Mouse (Mus musculus) T-cell, adult 66 days (primary cell): ENCODE measurements around the gene Caap1. TPM values are rescaled to one million over a fixed set of nuclear protein-coding genes. Genes with fewer than 3 reads are reported as not detected.

ENCODE experiments used
- total RNA-seq, 2 experiments: library from RNA; stranded (reverse); gene quantifications; 3 replicates in 1 of 2; 4 replicates in 1 of 2; pipeline ENCODE4 v1.2.4; 2023

The Caap1 gene
- 10 to 100 TPM; 10.6 to 13.2 TPM for total RNA-seq

GRCm38 (mm10) chr4:94556265-94557054, at the start of gene Caap1, which contains the start of gene Gm10306:
Gene Caap1 (minus strand): TSS chr4:94556796.
Gene Gm10306 (plus strand): TSS chr4:94556546.

DNA sequence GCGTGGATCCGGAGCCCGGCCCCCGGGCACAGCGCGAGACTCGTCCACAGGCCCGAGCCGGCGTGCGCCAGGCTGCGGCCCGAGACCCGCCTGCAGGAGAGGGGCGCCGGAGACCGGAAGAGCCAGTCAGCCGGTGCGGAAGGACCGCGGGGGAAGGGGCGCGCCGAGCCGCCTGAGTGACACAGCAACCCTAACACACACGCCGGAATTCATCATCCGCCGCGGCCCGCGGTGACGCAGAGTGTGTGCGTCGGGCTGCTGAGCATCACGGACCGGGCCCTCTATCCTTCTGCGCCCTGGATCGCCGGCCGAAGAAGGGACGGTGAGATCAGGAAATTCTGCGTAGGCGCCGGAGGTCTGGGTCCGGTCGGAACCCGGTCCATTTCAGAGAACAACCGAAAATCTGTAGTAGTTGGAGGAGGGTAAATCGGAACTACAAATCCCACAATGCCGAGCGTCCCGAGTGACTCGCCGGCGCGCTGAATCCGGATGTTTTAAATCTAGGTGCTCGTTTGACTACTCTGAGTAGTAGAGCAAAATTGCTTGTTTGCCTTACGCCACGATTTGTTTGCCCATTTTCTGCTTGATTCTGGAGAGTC, 46.5 kb upstream of the Caap1 start, which contains the start of gene Plaa:
TSS of gene Plaa (minus strand) at position 214 of the 599 bp plus-strand sequence.

Other genes starting within 250 kb of the Caap1 start
- gene Gm10306, start 250 bp downstream of the Caap1 start, total RNA-seq: not detected
- 10 to 100 TPM; 54.0 to 58.4 TPM for gene Plaa, start 46.4 kb upstream of the Caap1 start, total RNA-seq
- 1 to 10 TPM; 3.3 to 3.5 TPM for gene Ift74, start 57.7 kb upstream of the Caap1 start, total RNA-seq
- gene Lrrc19, start 93.3 kb upstream of the Caap1 start, total RNA-seq: not detected
- under 1 TPM in 1 of 2 experiments, not detected in 1; 0.29 TPM for gene Tek, start 182.5 kb upstream of the Caap1 start, total RNA-seq